Mouse (Mus musculus): ENCODE results near the gene Ttc6. TPM values are rescaled to one million over a fixed set of nuclear protein-coding genes. Genes with fewer than 3 reads are reported as not detected.

Ttc6 gene
- polyA plus RNA-seq, 1 experiment from 2014 or later: 2.9 TPM

DNA sequence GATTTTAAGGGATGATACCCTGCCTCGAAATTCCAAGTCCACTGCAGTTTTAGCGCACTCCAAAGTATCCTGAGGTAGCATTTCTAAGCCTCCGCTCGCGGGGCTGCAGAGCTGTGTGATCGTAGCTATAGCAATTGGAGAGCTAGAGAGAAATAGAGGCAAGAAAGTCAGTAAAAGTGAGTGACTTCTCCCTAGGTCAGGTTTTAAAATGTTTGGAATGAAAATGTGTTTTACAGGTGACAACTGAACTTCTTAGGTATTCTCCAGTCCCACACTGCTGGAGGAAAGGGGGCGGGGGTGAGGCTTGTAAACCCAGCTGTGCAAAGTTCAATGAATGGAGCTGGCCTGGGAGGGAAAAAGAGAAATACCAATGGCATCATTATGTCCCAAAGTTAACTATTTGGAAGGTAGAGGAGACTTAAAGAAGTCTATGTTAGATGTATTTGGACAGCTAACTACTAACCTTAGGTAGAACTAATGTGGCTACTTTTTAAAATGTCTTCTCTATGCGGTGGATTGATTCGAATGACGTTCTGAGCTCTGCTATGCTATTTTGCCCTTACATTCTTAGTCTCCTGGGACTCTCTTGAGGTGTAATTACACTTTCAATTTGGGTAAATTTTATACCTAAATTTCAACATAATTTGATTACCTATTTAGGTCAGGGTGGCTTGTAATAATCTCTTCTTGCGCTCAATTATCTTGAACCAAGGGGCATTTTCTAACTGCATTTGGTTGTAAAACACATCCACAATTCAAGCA lies 26.8 kb upstream of the Ttc6 start:
- peak overlapping the region; percentile 54; the same call in 1 of the 2 replicates for H3K9ac ChIP-seq (ENCODE audit: low read length)
- ATAC-seq (ENCODE audit: low FRiP score) (no peak), DNase-seq (ENCODE audit: low spot score, missing footprints) (peak; percentile 93)
- no peaks in the 10 kb centered on the region for H3K36me3 ChIP-seq (ENCODE audit: control insufficient read depth, insufficient read depth, low read length)
- H3K27me3 ChIP-seq (ENCODE audit: control insufficient read depth, insufficient read depth, low read length): peaks cover 72% of the 10 kb centered on the region
- WGBS: 2% methylated on average over 11 of the region's 11 CpGs
- H3K9me3 ChIP-seq (ENCODE audit: control insufficient read depth, low read length): no peaks in the 10 kb centered on the region
- H3K27ac ChIP-seq (ENCODE audit: low read depth, low read length): peak overlapping the region; percentile 37
- peaks cover 22% of the 10 kb centered on the region for H3K4me1 ChIP-seq (ENCODE audit: control insufficient read depth, insufficient read depth, low read length)
- H3K4me3 ChIP-seq (ENCODE audit: low read depth, low read length): peak overlapping the region; percentile 11; the same call in 1 of the 2 replicates
- H3K4me2 ChIP-seq: peak overlapping the region; percentile 15; the same call in 1 of the 2 replicates

- Histone ChIP-seq H3K4me3 (ENCODE audit: low read depth, low read length) (peak overlapping the region; percentile 36), H3K4me2 (peak overlapping the region; percentile 68), H3K4me1 (ENCODE audit: control insufficient read depth, insufficient read depth, low read length) (peaks cover 24% of the 10 kb centered on the region), H3K9ac (ENCODE audit: low read length) (peak overlapping the region; percentile 70), H3K9me3 (ENCODE audit: control insufficient read depth, low read length) (no peaks in the 10 kb centered on the region), H3K36me3 (ENCODE audit: control insufficient read depth, insufficient read depth, low read length) (no peaks in the 10 kb centered on the region), H3K27ac (ENCODE audit: low read depth, low read length) (peak overlapping the region; percentile 86), H3K27me3 (ENCODE audit: control insufficient read depth, insufficient read depth, low read length) (peaks cover 72% of the 10 kb centered on the region)
- peak; percentile 93 for DNase-seq (ENCODE audit: low spot score, missing footprints)
- ATAC-seq (ENCODE audit: low FRiP score): no peak
- whole genome bisulfite sequencing: under 1% methylated on average over 21 of the region's 21 CpGs
These were observed 25.9 kb upstream of the Ttc6 start for GRCm38 (mm10) chr12:57537791-57538587.

GRCm38 (mm10) chr12:57538588-57539550 lies 25.0 kb upstream of the Ttc6 start:
- Histone ChIP-seq H3K4me2 (peak overlapping the region; percentile 68), H3K27me3 (ENCODE audit: control insufficient read depth, insufficient read depth, low read length) (peaks cover 72% of the 10 kb centered on the region), H3K27ac (ENCODE audit: low read depth, low read length) (peak overlapping the region; percentile 86), H3K9me3 (ENCODE audit: control insufficient read depth, low read length) (no peaks in the 10 kb centered on the region), H3K4me1 (ENCODE audit: control insufficient read depth, insufficient read depth, low read length) (peaks cover 24% of the 10 kb centered on the region), H3K9ac (ENCODE audit: low read length) (peak overlapping the region; percentile 70), H3K4me3 (ENCODE audit: low read depth, low read length) (peak overlapping the region; percentile 36), H3K36me3 (ENCODE audit: control insufficient read depth, insufficient read depth, low read length) (no peaks in the 10 kb centered on the region)
- ATAC-seq (ENCODE audit: low FRiP score): peak; percentile 43
- DNase-seq (ENCODE audit: low spot score, missing footprints): peak; percentile 97
- under 1% methylated on average over 62 of the region's 63 CpGs for WGBS

- Histone ChIP-seq H3K4me2 (peak overlapping the region; percentile 68), H3K4me3 (ENCODE audit: low read depth, low read length) (peak overlapping the region; percentile 36), H3K9me3 (ENCODE audit: control insufficient read depth, low read length) (no peaks in the 10 kb centered on the region), H3K27me3 (ENCODE audit: control insufficient read depth, insufficient read depth, low read length) (peaks cover 70% of the 10 kb centered on the region), H3K36me3 (ENCODE audit: control insufficient read depth, insufficient read depth, low read length) (no peaks in the 10 kb centered on the region), H3K27ac (ENCODE audit: low read depth, low read length) (peak overlapping the region; percentile 86), H3K4me1 (ENCODE audit: control insufficient read depth, insufficient read depth, low read length) (peaks cover 19% of the 10 kb centered on the region), H3K9ac (ENCODE audit: low read length) (peak overlapping the region; percentile 70)
- DNase-seq (ENCODE audit: low spot score, missing footprints) (peak; percentile 96), ATAC-seq (ENCODE audit: low FRiP score) (no peak)
- WGBS: 0% methylated on average over 10 of the region's 10 CpGs
These were observed 24.3 kb upstream of the Ttc6 start for GRCm38 (mm10) chr12:57539551-57539985.

GRCm38 (mm10) chr12:57541118-57541517 lies 22.8 kb upstream of the Ttc6 start:
- Histone ChIP-seq H3K4me1 (ENCODE audit: control insufficient read depth, insufficient read depth, low read length) (peaks cover 13% of the 10 kb centered on the region), H3K9ac (ENCODE audit: low read length) (peak overlapping the region; percentile 61; the same call in 1 of the 2 replicates), H3K36me3 (ENCODE audit: control insufficient read depth, insufficient read depth, low read length) (no peaks in the 10 kb centered on the region), H3K27me3 (ENCODE audit: control insufficient read depth, insufficient read depth, low read length) (peaks cover 68% of the 10 kb centered on the region), H3K9me3 (ENCODE audit: control insufficient read depth, low read length) (no peaks in the 10 kb centered on the region), H3K4me3 (ENCODE audit: low read depth, low read length) (peak overlapping the region; percentile 59), H3K4me2 (peak overlapping the region; percentile 41), H3K27ac (ENCODE audit: low read depth, low read length) (no peak overlapping the region)
- DNase-seq (ENCODE audit: low spot score, missing footprints) (peak; percentile 96), ATAC-seq (ENCODE audit: low FRiP score) (no peak)
- 8% methylated on average over 6 of the region's 6 CpGs for WGBS

- Histone ChIP-seq H3K4me3 (ENCODE audit: low read depth, low read length) (peak overlapping the region; percentile 59), H3K27me3 (ENCODE audit: control insufficient read depth, insufficient read depth, low read length) (peaks cover 68% of the 10 kb centered on the region), H3K27ac (ENCODE audit: low read depth, low read length) (peak overlapping the region; percentile 56), H3K9me3 (ENCODE audit: control insufficient read depth, low read length) (no peaks in the 10 kb centered on the region), H3K9ac (ENCODE audit: low read length) (peak overlapping the region; percentile 61), H3K4me2 (peak overlapping the region; percentile 41), H3K4me1 (ENCODE audit: control insufficient read depth, insufficient read depth, low read length) (peaks cover 14% of the 10 kb centered on the region), H3K36me3 (ENCODE audit: control insufficient read depth, insufficient read depth, low read length) (no peaks in the 10 kb centered on the region)
- ATAC-seq (ENCODE audit: low FRiP score) (peak; percentile 23; the same call in 1 of the 2 replicates), DNase-seq (ENCODE audit: low spot score, missing footprints) (peak; percentile 96)
- 1% methylated on average over 46 of the region's 46 CpGs for WGBS
These were observed 21.8 kb upstream of the Ttc6 start for GRCm38 (mm10) chr12:57541931-57542745.

GRCm38 (mm10) chr12:57542746-57543626 lies 20.9 kb upstream of the Ttc6 start:
- Histone ChIP-seq H3K4me3 (ENCODE audit: low read depth, low read length) (peak overlapping the region; percentile 59), H3K36me3 (ENCODE audit: control insufficient read depth, insufficient read depth, low read length) (no peaks in the 10 kb centered on the region), H3K27ac (ENCODE audit: low read depth, low read length) (peak overlapping the region; percentile 56), H3K9me3 (ENCODE audit: control insufficient read depth, low read length) (no peaks in the 10 kb centered on the region), H3K27me3 (ENCODE audit: control insufficient read depth, insufficient read depth, low read length) (peaks cover 73% of the 10 kb centered on the region), H3K4me1 (ENCODE audit: control insufficient read depth, insufficient read depth, low read length) (peaks cover 14% of the 10 kb centered on the region), H3K4me2 (peak overlapping the region; percentile 41), H3K9ac (ENCODE audit: low read length) (peak overlapping the region; percentile 61)
- 1% methylated on average over 63 of the region's 63 CpGs for WGBS
- peak; percentile 97 for DNase-seq (ENCODE audit: low spot score, missing footprints)
- no peak for ATAC-seq (ENCODE audit: low FRiP score)
